Mouse (Mus musculus) limb, embryonic 12.5 days (tissue): ENCODE data around the gene Kmo. TPM values are rescaled to one million over a fixed set of nuclear protein-coding genes. Genes with fewer than 3 reads are reported as not detected.

Source experiments
- ATAC-seq: fragments of 200-750 bp; cut with Nextera tagmentation; 2 replicates; pipeline ENCODE4 v1.8.0; 2017; ENCODE audit warnings: low read depth, moderate TSS enrichment; ENCODE audit not compliant: insufficient number of reproducible peaks, insufficient read depth, low FRiP score, low TSS enrichment
- H3K27ac ChIP-seq: fragments of 300-500 bp; sonication (generic); 2 replicates; pipeline ENCODE4 v1.5.1; 2016; ENCODE audit warnings: mild to moderate bottlenecking, moderate library complexity
- H3K27me3 ChIP-seq: fragments of 300-500 bp; sonication (generic); 2 replicates; pipeline ENCODE4 v1.6.1; 2016; ENCODE audit warnings: mild to moderate bottlenecking, moderate library complexity
- H3K36me3 ChIP-seq: fragments of 300-500 bp; sonication (generic); 2 replicates; pipeline ENCODE4 v1.6.1; 2016; ENCODE audit warnings: mild to moderate bottlenecking, moderate library complexity
- H3K4me1 ChIP-seq: fragments of 300-500 bp; sonication (generic); replicated peaks from 2 replicates; pipeline ENCODE4 v1.6.1; 2016
- H3K4me2 ChIP-seq: fragments of 300-500 bp; sonication (generic); 2 replicates; pipeline ENCODE4 v1.6.1; 2016; ENCODE audit warnings: mild to moderate bottlenecking, moderate library complexity
- H3K4me3 ChIP-seq: fragments of 300-500 bp; sonication (generic); replicated peaks from 2 replicates; pipeline ENCODE4 v1.5.1; 2016; ENCODE audit warnings: mild to moderate bottlenecking
- H3K9ac ChIP-seq: fragments of 300-500 bp; sonication (generic); replicated peaks from 2 replicates; pipeline ENCODE4 v1.6.1; 2016; ENCODE audit warnings: mild to moderate bottlenecking, moderate library complexity
- H3K9me3 ChIP-seq: fragments of 300-500 bp; sonication (generic); 2 replicates; pipeline ENCODE4 v1.6.1; 2016; ENCODE audit warnings: mild to moderate bottlenecking, moderate library complexity
- WGBS: fragments of 180-500 bp; shearing (Covaris S2); methylation state at CpG from one replicate; pipeline ENCODE4 v1.1.7; 2016; 5-methylcytosine and 5-hydroxymethylcytosine counted together
- polyA plus RNA-seq: library from polyadenylated mRNA; unstranded; fragments of >200 nt; fragmentation: Nextera tagmentation; extraction: Ambion mirVana; gene quantifications from 2 replicates; pipeline ENCODE4 v1.2.1, GENCODE M21; 2016

Kmo gene
- polyA plus RNA-seq, 1 experiment from 2014 or later: 0.26 TPM

GRCm38 (mm10) chr1:175632470-175632869 is 12.3 kb downstream of the Kmo start:
- Histone ChIP-seq H3K9me3 (no peaks in the 10 kb centered on the region), H3K27me3 (no peaks in the 10 kb centered on the region), H3K27ac (no peak overlapping the region), H3K4me1 (no peaks in the 10 kb centered on the region), H3K9ac (no peak overlapping the region), H3K36me3 (no peaks in the 10 kb centered on the region), H3K4me2 (no peak overlapping the region), H3K4me3 (no peak overlapping the region)
- WGBS: 96% methylated on average over 14 of the region's 14 CpGs
- ATAC-seq: no peak

DNA sequence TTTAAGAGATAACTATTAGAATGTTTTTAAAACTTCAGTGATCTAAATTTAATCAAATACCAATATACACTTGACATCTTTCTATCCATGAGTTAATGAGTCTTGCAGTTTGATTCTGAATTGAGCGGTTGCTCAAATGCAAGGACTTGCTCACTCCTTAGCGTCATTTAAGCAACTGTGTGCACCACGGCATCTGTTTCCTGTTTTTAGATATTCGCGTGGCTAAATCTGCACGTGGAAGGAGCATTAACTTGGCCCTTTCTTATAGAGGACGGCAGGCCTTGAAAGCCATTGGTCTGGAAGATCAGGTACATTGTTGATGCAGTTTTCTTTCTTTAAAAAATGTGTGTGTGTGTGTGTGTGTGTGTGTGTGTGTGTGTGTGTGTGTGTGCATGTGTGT is 17.5 kb downstream of the Kmo start:
- H3K4me3 ChIP-seq: no peak overlapping the region

DNA sequence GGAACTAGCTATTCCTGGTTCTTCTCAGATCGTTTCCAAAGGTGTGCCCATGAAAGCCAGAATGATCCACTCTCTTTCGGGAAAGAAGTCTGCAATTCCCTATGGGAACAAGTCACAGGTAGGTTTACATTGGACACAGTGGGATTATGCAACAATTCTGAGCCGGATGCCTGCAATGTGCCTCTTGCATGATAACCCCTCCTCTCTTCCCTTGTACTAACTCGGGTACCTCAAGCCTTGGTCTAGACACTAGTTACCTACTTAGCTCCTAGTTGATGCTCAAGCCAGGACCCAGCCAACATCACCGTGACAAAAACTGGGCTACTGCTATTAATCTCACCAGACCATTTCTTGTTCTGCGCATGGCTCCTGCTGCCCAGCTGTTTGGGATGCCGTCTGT is 18.9 kb downstream of the Kmo start:
- no peaks in the 10 kb centered on the region for H3K9me3 ChIP-seq

More for the DNA sequence above, 17.5 kb downstream of the Kmo start:
- Histone ChIP-seq H3K4me2 (no peak overlapping the region), H3K9me3 (no peaks in the 10 kb centered on the region), H3K36me3 (no peaks in the 10 kb centered on the region), H3K27me3 (no peaks in the 10 kb centered on the region), H3K4me1 (no peaks in the 10 kb centered on the region), H3K27ac (no peak overlapping the region), H3K9ac (no peak overlapping the region)
- WGBS: 60% methylated on average over 7 of the region's 7 CpGs
- no peak for ATAC-seq

GRCm38 (mm10) chr1:175640435-175641150 is 20.4 kb downstream of the Kmo start:
- Histone ChIP-seq H3K4me1 (no peaks in the 10 kb centered on the region), H3K27me3 (no peaks in the 10 kb centered on the region), H3K4me2 (no peak overlapping the region), H3K4me3 (no peak overlapping the region), H3K9me3 (no peaks in the 10 kb centered on the region), H3K9ac (no peak overlapping the region), H3K27ac (no peak overlapping the region), H3K36me3 (no peaks in the 10 kb centered on the region)
- ATAC-seq: no peak
- 74% methylated on average over 6 of the region's 6 CpGs for WGBS

More for the DNA sequence above, 18.9 kb downstream of the Kmo start:
- no peak for ATAC-seq
- Histone ChIP-seq H3K4me3 (no peak overlapping the region), H3K4me1 (no peaks in the 10 kb centered on the region), H3K36me3 (no peaks in the 10 kb centered on the region), H3K27me3 (no peaks in the 10 kb centered on the region), H3K27ac (no peak overlapping the region), H3K4me2 (no peak overlapping the region), H3K9ac (no peak overlapping the region)
- WGBS: 87% methylated on average over 7 of the region's 7 CpGs

GRCm38 (mm10) chr1:175643496-175644265 is 23.5 kb downstream of the Kmo start:
- no peaks in the 10 kb centered on the region for H3K27me3 ChIP-seq
- no peaks in the 10 kb centered on the region for H3K9me3 ChIP-seq
- WGBS: 62% methylated on average over 5 of the region's 5 CpGs
- H3K9ac ChIP-seq: no peak overlapping the region
- no peaks in the 10 kb centered on the region for H3K36me3 ChIP-seq
- H3K4me3 ChIP-seq: no peak overlapping the region
- no peak overlapping the region for H3K4me2 ChIP-seq
- no peak for ATAC-seq
- no peak overlapping the region for H3K27ac ChIP-seq
- H3K4me1 ChIP-seq: no peaks in the 10 kb centered on the region

- Histone ChIP-seq H3K9ac (no peak overlapping the region), H3K4me1 (no peaks in the 10 kb centered on the region), H3K27ac (no peak overlapping the region), H3K27me3 (no peaks in the 10 kb centered on the region), H3K36me3 (no peaks in the 10 kb centered on the region), H3K4me3 (no peak overlapping the region), H3K9me3 (no peaks in the 10 kb centered on the region), H3K4me2 (no peak overlapping the region)
- ATAC-seq: no peak
- 47% methylated on average over 9 of the region's 9 CpGs for WGBS
Observed at GRCm38 (mm10) chr1:175646952-175647351, 26.8 kb downstream of the Kmo start.

GRCm38 (mm10) chr1:175648615-175649014 is 28.4 kb downstream of the Kmo start:
- Histone ChIP-seq H3K36me3 (no peaks in the 10 kb centered on the region), H3K4me3 (no peak overlapping the region), H3K27me3 (no peaks in the 10 kb centered on the region), H3K9me3 (no peaks in the 10 kb centered on the region), H3K9ac (no peak overlapping the region), H3K4me2 (no peak overlapping the region), H3K27ac (no peak overlapping the region), H3K4me1 (no peaks in the 10 kb centered on the region)
- WGBS: 93% methylated on average over 4 of the region's 4 CpGs
- no peak for ATAC-seq

GRCm38 (mm10) chr1:175659900-175660299 is 39.7 kb downstream of the Kmo start:
- no peak overlapping the region for H3K9ac ChIP-seq
- no peak for ATAC-seq
- H3K27ac ChIP-seq: no peak overlapping the region
- no peak overlapping the region for H3K4me2 ChIP-seq
- H3K36me3 ChIP-seq: peaks cover 5% of the 10 kb centered on the region; the same call in 1 of the 2 replicates
- WGBS: 94% methylated on average over 4 of the region's 4 CpGs
- no peaks in the 10 kb centered on the region for H3K27me3 ChIP-seq
- H3K4me3 ChIP-seq: no peak overlapping the region
- H3K9me3 ChIP-seq: no peaks in the 10 kb centered on the region
- no peaks in the 10 kb centered on the region for H3K4me1 ChIP-seq

- WGBS: 80% methylated on average over 5 of the region's 5 CpGs
- Histone ChIP-seq H3K36me3 (no peaks in the 10 kb centered on the region), H3K4me1 (0 out of 2 replicates have a peak, but pooled peaks cover 3% of the 10 kb centered on the region), H3K4me2 (no peak overlapping the region), H3K9me3 (no peaks in the 10 kb centered on the region), H3K27me3 (no peaks in the 10 kb centered on the region), H3K4me3 (no peak overlapping the region), H3K27ac (no peak overlapping the region), H3K9ac (no peak overlapping the region)
- no peak for ATAC-seq
Observed at GRCm38 (mm10) chr1:175668666-175669405, 48.7 kb downstream of the Kmo start.

DNA sequence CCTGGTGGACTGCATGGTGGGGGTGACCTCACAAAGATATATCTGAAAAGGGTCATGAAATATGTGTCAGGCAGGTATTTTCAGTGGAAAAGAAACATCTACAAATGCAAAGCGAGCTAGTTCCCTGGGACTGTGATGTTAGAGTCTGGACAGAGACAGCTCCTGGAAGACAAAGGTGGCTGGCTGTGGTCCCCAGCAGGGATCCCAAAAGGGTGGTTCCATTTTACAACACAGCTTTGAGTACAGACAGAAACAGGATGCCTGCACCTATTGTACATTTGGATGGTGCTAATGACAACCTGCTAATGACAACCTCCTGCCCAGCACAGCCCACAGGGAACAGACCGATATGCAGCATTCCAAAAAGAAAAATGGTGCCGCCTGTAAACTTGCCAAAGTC is 49.3 kb downstream of the Kmo start:
- H3K4me1 ChIP-seq: 0 out of 2 replicates have a peak, but pooled peaks cover 3% of the 10 kb centered on the region
- no peaks in the 10 kb centered on the region for H3K9me3 ChIP-seq

DNA sequence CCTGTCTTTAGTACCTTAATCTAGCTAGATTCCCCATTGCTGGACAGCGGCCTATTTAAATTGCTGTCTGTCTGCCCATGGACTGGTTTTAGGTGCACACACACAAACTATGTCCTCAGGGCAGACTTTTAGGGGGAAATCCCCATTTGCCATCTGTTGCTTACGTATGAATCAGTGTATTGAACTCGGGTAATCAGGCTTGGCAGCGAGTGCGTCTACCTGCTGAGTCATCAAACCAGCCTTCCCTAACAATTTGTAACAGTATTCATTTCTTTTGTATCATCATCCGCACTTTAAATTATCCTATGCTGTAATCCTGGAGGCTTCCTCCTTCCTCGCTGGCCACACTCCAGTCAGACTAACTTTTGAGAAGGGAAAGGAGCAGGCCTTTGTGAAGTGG is 49.9 kb downstream of the Kmo start:
- Histone ChIP-seq H3K4me1 (0 out of 2 replicates have a peak, but pooled peaks cover 3% of the 10 kb centered on the region), H3K9me3 (no peaks in the 10 kb centered on the region), H3K4me2 (no peak overlapping the region), H3K27ac (no peak overlapping the region), H3K36me3 (no peaks in the 10 kb centered on the region), H3K9ac (no peak overlapping the region), H3K4me3 (no peak overlapping the region), H3K27me3 (no peaks in the 10 kb centered on the region)
- no peak for ATAC-seq
- 78% methylated on average over 7 of the region's 7 CpGs for whole genome bisulfite sequencing

More for the DNA sequence above, 49.3 kb downstream of the Kmo start:
- Histone ChIP-seq H3K9ac (no peak overlapping the region), H3K4me3 (no peak overlapping the region), H3K27ac (no peak overlapping the region), H3K4me2 (no peak overlapping the region), H3K27me3 (no peaks in the 10 kb centered on the region), H3K36me3 (no peaks in the 10 kb centered on the region)
- 93% methylated on average over 3 of the region's 3 CpGs for WGBS
- no peak for ATAC-seq
